Mouse (Mus musculus) left cerebral cortex, postnatal 14 days (tissue): Measurements from ENCODE around the gene Phtf1. TPM values are rescaled to one million over a fixed set of nuclear protein-coding genes. Genes with fewer than 3 reads are reported as not detected.

Source experiments
- DNase-seq, 2 experiments: peaks; one replicate each; pipeline ENCODE4 v3.0.0; 2021 to 2022; ENCODE audit warnings: low spot score in 2 of 2, mixed read lengths in 1 of 2
- intact Hi-C: fragments of 180-260 bp; cut with DNase I; formaldehyde crosslinking; loops from one replicate; pipeline ENCODE4 v1.15.1; 2025
- total RNA-seq, 2 experiments: library from RNA; stranded (reverse); gene quantifications; 2 replicates each; pipeline ENCODE4 v1.2.3; 2021

Phtf1 gene
- total RNA-seq, 2 experiments from 2014 or later, result 45.5 to 46.2 TPM

DNA sequence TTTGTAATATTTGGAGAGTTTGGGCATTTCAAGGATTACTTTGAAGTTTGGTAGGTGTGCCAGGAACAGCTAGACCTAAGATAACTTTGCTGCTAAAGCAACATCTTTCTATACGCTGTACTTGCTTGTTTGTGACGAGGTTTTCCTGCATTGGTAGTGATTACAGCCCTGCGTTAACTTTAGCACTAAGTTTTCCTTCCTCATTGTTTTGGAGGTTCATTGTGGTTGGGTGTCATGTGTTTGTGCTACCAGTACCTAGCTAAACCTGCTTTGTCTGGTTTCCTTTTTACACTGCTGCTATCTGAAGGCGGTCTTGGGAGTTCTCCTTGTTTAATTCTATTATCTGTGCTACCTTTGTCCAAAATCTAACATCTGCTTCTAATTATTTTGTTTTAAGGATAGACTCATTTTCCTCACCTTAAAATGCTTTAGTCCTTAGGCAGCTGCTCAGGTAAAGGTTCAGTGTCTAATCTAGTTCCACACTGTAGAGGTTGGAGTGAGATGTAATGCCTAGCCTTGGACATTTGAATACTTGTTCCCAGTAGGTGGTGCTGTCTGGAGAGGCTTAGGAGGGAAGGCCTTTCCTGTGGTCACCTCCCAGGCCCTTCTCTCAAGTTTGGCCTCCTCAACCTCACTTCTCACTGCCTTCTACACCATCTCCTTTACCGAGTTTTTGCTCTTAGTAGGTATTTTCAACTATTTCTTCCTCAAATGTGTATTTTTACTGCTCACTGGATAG lies 42.2 kb downstream of the Phtf1 start:
- intact Hi-C loops, result no loop called here
- DNase-seq, result no peak

DNA sequence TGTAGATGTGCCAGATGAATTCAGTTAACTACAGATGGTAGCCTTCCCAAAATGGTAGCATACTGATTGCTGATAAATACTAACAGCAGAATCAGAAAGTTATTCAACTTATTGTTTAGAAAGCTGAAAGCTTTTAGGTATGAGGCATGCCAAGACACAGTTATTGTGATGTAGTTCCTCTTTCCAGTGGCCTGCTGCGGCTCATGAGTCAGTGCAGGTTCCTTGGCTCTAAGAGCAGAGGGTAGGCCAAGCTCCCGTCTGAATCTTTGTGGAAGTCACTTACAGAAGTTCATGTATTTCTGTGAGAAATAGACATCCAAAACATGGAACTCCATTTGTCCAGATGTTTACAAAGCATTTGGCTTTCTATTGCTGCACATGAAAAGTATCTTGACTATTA lies 44.1 kb downstream of the Phtf1 start:
- DNase-seq, result no peak
- intact Hi-C loops, result no loop called here

DNA sequence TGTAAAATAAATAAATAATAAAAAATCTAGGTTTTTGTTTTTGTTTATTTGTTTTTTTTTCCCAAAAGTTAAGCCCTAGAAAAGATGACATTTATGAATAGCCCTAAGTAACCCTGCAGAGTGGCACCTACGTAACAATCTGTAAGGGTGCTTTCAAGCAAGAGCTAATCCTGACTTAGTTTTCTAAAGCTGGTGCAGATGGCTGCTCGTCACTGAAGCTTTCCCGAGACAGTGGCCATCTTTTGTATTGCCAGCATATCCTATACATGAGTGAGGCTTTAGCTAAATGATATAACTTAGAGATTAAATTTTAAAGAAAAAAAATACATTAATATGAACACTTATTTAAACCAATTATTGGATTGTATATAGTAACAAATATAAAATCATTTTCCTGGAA lies 50.0 kb downstream of the Phtf1 start:
- intact Hi-C loops, result no loop called here
- DNase-seq, result no peak

DNA sequence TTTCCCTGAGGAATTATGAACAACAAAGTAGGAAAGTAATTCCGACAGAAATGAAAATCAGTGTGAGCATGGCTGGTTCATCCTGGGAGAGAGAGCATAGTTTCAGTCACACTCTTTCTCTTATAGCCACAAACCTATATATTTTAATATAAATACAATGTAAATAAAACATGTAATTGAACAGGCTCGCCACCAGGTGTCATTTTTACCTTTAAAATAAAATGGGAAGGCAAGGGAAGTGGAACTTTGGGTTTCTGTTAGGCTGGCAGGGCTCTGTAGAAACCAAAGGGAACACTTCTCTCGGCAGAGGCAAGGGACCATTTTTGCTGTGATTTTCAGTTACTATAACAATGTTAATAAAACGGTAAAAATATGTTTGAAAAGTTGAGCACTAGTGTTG lies 51.5 kb downstream of the Phtf1 start:
- DNase-seq, result no peak
- intact Hi-C loops, result no loop called here

DNA sequence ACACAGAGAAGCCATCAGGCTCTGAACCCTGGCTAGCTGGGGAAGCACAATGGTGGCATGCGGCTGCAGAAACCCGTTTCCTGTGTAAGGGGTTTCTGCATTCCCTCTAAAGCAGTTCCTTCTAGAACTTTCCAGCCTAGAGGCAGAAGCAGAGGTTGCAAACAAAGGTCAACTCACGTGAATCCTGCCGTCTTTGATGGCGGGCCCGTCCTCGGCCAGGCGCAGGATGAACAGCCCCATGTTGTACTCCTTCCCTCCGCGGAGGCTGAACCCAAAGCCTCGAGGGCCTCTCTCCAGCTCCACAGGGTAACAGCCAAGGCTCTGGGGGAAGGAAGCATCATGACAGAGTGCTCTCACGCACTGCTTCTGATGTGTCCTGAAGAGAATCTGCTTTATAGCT lies 52.2 kb downstream of the Phtf1 start:
- no peak for DNase-seq
- intact Hi-C loops, result loop anchor here (5.0 kb wide), 1 partner anchor 422 kb away; no protein-coding TSS in a partner anchor

DNA sequence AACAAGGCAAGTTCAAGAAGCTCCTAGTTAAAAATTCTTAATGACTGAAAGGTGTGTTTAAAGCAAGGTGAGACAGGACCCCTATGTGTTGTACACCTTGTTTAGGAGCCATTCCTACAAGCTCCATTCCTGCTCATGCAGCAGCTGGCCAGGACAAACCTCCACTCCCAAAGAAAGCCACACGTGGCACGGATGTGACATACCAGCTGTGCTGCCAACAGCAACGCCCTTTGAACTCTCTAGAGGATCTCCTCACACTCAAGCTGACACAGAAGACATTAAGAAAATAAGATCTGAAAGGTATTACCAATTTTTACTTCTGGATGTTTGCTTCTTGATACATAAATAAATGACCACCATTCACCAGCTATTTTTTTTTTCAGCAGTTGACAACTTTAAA lies 59.0 kb downstream of the Phtf1 start:
- intact Hi-C loops, result no loop called here
- no peak for DNase-seq

DNA sequence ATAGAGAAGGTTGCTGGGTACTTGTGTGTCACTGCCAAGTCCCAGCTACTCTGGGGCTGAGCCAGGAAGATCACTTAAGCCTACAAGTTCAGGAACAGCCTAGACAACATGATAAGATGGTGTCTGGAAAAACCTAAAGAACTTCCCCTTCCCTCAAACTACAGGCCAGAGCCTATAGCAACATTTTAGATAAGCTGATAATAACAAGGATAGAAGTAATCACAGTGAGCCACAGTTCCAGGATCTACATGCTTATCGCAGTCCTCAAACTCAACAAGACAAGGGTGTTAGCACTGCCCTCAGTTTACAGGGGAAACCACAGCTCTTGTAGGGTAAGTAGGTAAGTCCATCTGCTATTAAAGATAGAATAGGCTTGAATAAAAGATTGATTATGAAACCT lies 64.2 kb downstream of the Phtf1 start:
- intact Hi-C loops, result no loop called here
- no peak for DNase-seq

DNA sequence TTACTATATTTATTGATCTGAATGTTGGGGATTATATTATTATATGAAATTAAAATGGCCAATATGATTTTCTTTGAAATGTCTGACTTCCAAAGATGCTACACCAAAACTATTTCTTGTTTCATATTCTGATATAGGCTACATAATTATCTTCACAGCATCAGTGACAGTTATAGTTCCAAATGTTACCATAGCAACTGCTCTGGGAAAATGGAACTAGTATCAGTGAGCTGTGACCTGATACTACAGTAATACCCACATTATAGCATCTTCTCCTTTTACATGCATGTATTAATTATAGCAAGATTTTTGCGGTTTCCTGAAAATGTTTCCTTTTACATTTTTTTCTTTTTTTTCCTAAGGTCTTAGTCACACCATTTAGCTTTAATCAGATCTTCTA lies 64.8 kb downstream of the Phtf1 start:
- intact Hi-C loops, result no loop called here
- no peak for DNase-seq

DNA sequence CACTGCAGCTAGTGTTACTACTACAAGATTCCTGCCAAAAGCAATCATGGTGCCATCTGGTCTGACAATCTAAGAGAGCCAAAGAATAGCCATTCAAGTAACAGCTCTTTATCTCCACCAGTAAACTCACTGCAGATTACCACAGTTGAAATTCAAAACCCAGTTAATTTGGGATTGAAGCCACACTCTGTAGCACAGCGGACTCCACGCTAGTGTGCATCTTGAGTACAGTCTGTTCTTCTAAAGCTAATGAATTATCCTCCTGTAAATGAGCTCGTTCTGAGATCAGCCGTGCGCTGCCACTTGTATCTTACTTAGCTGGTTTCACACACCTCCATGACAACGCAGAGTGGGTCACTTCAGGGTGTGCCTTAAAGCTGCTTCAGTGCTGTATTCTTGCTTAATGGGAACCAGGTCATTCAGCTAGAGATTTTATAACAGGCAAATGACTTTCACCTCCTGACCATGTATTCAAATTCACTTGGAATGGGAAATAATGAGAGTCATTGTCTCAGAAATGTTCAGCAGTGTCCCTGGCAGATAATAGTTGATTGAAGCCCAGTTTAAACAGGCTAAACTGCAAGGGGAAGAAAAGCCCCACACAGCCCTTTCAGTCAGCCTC lies 91.2 kb downstream of the Phtf1 start:
- intact Hi-C loops, result no loop called here
- peak; percentile 54 to 88 for DNase-seq

DNA sequence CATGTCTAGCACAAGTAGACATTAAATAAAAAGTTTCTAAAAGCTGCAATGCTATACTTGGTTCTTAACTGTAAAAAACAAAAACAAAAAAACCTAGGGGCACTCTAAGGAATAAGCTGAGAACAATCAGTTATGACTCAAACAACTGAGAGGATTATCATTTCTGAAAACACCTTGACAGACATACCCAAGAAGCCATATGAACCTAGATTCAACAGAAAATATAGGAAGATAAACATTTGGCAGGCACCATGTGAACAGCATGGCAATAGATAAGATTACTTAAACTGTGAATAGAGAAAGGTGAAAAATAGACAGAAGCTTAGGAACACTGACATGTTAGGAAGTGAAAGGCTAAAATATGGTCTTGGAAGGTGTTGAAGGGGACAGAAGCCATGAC lies 101.5 kb downstream of the Phtf1 start:
- intact Hi-C loops, result no loop called here
- no peak for DNase-seq

Other genes with a start within 250 kb of the Phtf1 start
- 10 to 100 TPM; 12.2 to 14.2 TPM for gene Olfml3, start 230.1 kb upstream of the Phtf1 start, total RNA-seq
- not detected for gene Gm10964, start 228.7 kb upstream of the Phtf1 start, total RNA-seq
- 10 to 100 TPM; 77.1 to 88.6 TPM for gene Hipk1, start 176.5 kb upstream of the Phtf1 start, total RNA-seq
- gene Dclre1b, start 158.7 kb upstream of the Phtf1 start, total RNA-seq, result 1 to 10 TPM; 5.5 to 7.2 TPM
- 10 to 100 TPM; 12.8 to 13.4 TPM for gene Ap4b1, start 158.6 kb upstream of the Phtf1 start, total RNA-seq
- gene Gm43064, start 158.5 kb upstream of the Phtf1 start, total RNA-seq, result under 1 TPM in 1 of 2 experiments, not detected in 1; 0.62 TPM
- under 1 TPM; 0.36 to 0.66 TPM for gene Bcl2l15, start 135.5 kb upstream of the Phtf1 start, total RNA-seq
- gene Ptpn22, start 108.3 kb upstream of the Phtf1 start, total RNA-seq, result under 1 TPM; 0.89 to 0.92 TPM
- gene Rsbn1, start 54.0 kb upstream of the Phtf1 start, total RNA-seq, result 10 to 100 TPM; 18.0 to 18.4 TPM